12 mouse cellular contexts compared by ENCODE assay signal in genomic region chr1:166899238-166899637, GRCm38 (mm10).
"Had no signal": no experiment of that assay in that cellular context is flagged by ENCODE, and none has a peak within 500 bp of the region (broad histone marks: within the 10 kb centered on the region; RNA-seq: fewer than 3 reads in every experiment).

No protein-coding gene starts in this region.

- H3K9me3 ChIP-seq: kidney, embryonic 15.5 days; limb, embryonic 15.5 days; liver, embryonic 12.5 days; midbrain, embryonic 10.5 days had no signal

- H3K4me1 ChIP-seq: liver, embryonic 12.5 days had no signal

- H3K27me3 ChIP-seq: kidney, embryonic 15.5 days; limb, embryonic 15.5 days; liver, embryonic 12.5 days had no signal

- ATAC-seq: liver, embryonic 12.5 days had no signal

- H3K27ac ChIP-seq: kidney, embryonic 15.5 days; limb, embryonic 15.5 days; liver, embryonic 12.5 days; midbrain, embryonic 10.5 days had no signal

- H3K4me3 ChIP-seq: kidney, embryonic 15.5 days; limb, embryonic 15.5 days; liver, embryonic 12.5 days; midbrain, embryonic 10.5 days had no signal

- DNase-seq: kidney, adult 11 months; kidney, postnatal 25 days; left cerebral cortex, postnatal 4 days; lung, embryonic 14.5 days; lung, postnatal 10 days; lung, postnatal 4 days; midbrain, embryonic 14.5 days; right cerebral cortex, postnatal 14 days had no signal

- H3K36me3 ChIP-seq: kidney, embryonic 15.5 days; limb, embryonic 15.5 days; liver, embryonic 12.5 days; midbrain, embryonic 10.5 days had no signal

- H3K4me2 ChIP-seq: kidney, embryonic 15.5 days; limb, embryonic 15.5 days; liver, embryonic 12.5 days; lung, embryonic 14.5 days had no signal

- H3K9ac ChIP-seq: kidney, embryonic 15.5 days; limb, embryonic 15.5 days; liver, embryonic 12.5 days; lung, embryonic 14.5 days had no signal
